Mouse (Mus musculus): ENCODE measurements at regions not wholly inside any gene's neighbourhood (a gene's known extent, or its start where the extent isn't known, plus 50 kb on each side); places are given as distances from the start of the nearest gene placed in this dataset.
A peak's percentile ranks its signal among the peaks of the same experiment; 100 is the strongest.

DNA sequence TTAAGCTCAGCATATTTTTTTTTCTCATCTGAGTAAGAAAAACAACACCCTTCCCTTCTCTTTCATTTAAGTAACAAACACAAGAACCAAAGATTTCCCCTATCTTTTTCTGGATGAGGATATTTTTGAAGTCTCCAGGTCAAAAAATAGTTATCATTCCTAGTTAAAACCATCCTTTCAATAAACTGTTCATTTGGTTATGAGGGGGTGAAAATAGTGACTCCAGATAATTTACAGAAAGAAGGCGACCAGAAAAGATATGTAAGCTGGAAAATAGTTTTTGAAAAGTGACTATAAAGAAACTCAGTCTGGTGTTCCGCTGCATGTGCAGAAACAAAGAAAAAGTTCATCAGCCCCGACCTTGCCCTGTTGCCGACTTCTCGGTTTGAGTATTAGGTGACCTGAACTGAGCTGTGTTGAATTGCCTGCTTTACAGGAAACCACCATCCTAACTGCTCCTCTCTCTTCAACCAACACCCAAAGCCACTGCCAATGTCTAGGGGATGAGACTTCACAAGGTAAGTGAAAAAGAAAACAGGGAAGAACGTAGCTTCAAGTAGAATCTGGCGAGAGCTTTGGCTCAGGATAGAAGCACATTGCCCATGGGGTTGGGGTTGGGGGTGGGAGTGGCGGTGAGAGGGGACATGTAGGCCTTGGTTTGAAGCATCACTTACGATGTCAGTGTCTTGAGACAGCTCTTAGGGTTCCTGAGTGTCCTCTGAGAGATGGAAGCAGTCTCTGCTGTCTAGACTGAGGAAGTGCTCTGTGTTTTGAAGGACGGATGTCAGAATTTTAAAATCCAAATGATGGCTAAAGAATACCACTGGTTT, 104.6 kb downstream of the Ube2e3 start:
- no peak for DNase-seq (ENCODE audit: low spot score in 2 of 2)

DNA sequence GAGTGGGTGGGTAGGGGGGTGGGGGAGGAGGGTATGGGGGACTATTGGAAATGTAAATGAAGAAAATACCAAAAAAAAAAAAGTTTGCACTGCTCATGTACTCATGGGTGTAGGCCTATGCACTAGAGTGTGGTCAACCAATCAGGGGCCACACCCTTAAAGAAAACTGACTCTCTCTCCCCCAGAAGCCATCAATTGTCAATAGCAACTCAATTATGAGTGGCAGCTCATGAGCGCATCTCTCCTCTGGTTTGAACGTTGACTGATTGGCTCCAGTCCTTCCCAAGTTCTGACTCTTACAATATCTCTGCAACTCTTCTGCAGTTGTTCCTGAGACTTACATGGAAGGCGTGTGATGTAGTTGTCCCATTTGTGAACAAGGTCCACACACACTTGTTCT, 105.9 kb downstream of the Ube2e3 start:
- DNase-seq (ENCODE audit: low spot score in 2 of 2): no peak

DNA sequence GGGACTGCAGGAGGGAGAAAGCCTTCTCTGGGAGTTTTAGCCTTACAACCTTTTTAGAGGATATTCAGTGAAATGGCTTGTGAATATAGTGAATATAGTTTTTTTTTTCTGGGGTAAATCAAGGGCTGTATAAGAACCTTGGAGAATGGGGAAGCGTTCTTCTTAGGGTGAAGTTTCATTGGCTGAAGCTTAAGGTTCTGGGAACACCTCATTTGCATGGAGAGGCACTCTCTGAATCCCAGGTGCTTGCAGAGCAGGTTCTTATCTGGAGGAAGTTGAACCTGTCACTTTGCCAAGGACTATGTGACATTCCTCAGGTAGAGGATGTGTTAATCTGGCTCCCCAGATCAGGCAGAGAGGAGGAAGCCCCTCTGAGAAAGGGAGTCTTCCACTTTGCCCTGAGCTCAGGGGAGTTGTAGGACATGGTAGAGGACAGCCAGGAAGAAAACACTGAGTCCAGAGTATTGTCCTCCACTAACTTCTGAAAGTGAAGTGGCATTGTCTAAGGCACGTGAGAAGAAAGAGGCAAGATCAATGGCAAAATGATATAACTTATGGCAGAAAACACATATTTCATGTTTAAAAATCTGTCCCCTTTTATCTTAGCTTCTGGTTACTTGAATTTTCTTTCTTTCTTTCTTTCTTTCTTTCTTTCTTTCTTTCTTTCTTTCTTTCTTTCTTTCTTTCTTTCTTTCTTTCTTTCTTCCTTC, 106.9 kb downstream of the Ube2e3 start:
- DNase-seq (ENCODE audit: low spot score in 2 of 2): no peak

DNA sequence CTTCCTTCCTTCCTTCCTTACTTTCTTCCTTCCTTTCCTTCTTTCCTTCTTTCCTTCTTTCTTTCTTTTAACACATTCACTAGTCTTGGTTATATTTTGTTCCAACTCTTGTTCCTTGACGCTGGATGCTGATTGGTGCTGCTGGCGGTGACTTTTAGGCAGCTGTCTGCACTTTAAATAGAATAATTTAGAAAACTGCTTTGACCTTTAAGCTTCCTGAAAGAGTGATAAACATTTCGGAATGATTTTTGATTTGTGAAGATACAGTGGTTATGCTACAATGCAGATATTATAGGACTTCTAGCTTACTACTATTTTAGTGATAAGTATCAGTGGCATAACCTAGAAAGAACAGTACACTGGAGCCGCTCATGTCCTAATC, 107.5 kb downstream of the Ube2e3 start:
- DNase-seq (ENCODE audit: low spot score in 2 of 2): no peak

DNA sequence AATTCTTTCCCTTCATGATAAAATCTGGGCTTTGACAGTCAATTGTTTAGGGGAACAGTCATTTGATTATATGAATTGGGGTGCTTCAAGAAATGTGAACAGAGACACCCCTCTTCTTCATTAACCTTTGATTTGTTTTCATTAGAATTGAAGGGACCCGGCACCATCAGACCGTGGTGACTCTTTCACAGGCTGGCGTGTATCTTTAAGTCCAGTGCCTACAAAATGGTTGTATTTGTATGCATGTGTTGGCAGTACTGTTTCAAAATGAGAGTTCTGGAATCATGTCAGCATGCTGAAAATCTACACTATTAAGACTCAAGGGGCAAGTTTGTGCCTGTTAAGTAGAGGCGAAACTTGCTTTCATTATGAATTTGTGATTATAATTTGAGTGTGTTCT, 108.2 kb downstream of the Ube2e3 start:
- no peak for DNase-seq (ENCODE audit: low spot score in 2 of 2)

DNA sequence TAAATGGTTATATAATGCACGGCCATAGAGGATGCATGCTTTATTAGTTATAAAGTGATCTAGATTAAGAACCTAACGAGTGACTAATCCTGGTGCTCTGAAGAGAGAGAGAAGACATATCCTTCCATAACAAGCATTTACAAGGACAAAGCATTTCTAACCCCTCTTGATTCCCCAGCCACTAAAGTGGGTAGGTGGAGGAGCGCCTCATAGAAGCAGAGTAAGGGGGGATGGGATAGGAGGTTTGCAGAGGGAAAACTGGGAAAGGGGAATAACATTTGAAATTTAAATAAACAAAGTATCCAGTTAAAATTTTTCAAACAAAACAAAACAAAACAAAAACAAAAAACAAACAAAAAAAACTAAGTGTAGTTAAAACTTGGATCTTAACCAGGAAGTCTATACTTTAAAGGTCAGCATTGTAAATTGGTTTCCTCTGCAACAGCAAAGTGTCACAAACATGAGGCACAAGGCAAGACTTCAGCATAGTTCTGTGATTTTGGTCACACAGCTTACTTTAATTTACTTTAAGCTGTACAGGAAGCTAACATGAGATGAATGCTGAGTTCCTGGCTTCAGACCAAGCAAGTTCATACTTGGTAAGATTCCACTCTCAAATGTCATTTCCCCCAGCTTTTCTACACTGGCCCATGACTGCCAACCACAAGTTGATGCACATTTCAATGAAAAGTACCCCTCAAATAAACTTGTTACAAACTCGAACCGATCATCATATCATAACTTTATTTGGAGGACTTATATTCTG, 109.9 kb downstream of the Ube2e3 start:
- DNase-seq (ENCODE audit: low spot score in 2 of 2): no peak

DNA sequence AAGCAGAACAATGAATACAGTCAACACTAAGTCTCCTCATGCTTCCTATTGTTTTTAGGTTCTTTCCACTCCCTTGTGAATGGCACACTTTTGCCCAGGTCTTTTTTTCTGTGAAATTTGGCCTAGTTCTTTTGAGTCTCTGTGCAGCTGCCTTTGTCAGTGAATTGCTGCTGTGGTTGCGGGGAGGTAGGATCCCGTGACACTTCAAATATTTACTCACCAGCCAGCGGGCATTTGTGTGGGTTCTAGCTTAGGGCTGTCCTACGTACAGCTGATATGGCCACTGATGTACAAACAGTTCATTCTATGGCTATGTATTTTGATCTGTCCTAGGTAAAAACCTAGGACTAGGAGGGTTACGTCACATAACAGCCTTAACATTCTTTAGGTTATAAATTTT, 112.1 kb downstream of the Ube2e3 start:
- no peak for DNase-seq (ENCODE audit: low spot score in 2 of 2)

DNA sequence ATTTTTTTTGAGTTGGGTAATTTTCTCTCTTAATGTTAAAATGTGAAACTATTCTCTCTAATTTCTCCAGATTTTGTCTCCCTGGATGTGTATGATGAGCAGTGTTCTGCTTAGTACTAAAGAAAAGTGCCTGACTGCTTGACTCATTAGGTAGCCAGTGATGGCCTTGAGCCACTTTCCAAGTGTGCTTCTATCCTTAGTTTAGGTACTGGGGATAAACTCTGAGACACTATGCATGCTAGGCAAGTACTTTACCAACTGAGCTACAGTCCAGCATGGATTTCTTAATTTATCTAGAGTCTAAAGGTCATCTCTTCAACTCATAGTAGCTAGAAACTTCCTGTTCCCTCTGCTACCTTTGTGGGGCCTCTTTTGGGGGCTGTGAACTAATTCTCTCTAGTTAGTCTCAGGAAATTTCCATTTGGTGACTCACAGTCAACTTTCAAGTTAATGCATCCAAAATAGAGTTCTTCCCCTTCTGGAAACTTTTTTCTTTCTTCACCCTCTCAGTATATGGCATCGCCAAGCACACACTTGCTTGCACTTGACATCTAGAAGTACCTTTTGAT, 112.8 kb downstream of the Ube2e3 start:
- DNase-seq (ENCODE audit: low spot score in 2 of 2): no peak

DNA sequence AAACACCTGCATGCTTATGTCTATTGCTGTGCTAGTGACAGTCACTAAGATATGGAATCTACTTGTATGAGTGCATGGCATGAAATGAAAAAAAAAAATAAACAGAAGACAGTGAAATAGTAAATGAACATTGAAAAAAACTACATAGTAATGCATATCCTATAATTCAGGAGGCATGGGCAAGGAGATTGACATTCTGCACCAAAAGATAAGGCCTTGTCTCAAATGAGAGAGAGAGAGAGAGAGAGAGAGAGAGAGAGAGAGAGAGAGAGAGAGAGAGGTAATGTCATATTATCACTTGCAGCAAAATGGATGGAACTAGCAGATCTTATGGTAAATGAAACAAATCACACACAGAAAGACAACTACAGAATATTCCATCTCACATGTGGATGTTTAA, 115.4 kb downstream of the Ube2e3 start:
- no peak for DNase-seq (ENCODE audit: low spot score in 2 of 2)

DNA sequence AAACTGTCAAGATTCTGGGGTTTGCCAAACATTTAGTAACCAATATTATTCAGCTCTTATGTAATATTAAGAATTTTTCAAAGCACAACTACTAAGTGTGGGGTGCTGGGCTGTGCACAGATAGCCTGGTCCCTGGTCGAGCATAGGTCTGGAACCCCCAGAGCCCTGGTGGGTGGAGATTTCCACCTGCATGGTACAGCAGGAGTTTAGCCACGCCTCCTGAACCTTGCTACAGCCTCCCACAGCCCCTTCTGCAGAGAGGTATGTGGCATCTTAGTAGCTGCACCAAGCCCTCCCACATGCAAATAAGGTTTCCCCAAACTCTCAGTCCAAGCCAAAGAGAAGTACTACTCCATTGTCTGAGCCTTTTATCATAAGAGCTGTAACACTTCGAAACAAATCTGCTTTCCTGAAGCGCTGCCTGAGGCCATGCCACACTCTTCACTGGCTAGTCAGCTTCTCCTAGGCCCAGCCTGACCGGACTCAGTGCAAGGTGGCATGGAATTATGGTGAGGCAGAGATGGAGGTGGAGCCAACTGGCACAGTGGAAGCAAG, 116.1 kb downstream of the Ube2e3 start:
- DNase-seq (ENCODE audit: low spot score in 2 of 2): no peak

DNA sequence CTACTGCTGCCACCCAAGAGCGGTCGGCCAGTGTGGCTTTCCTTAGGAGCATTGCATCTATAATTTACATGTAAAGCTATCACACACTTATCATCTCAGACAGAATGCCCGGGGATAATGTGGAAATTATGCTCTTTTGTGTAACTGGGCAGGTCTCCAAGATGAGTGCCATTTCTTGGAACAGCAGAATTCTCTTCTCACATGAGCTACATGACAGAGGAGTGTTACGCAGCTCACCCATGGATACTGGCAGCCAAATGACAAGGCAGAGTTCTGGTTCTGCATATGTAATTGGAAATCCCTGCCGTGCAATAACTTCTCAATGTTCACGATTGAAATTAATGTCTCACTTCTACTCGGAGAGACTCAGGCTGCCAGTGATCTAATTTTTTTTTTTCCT, 119.1 kb downstream of the Ube2e3 start:
- DNase-seq (ENCODE audit: low spot score in 2 of 2): no peak

DNA sequence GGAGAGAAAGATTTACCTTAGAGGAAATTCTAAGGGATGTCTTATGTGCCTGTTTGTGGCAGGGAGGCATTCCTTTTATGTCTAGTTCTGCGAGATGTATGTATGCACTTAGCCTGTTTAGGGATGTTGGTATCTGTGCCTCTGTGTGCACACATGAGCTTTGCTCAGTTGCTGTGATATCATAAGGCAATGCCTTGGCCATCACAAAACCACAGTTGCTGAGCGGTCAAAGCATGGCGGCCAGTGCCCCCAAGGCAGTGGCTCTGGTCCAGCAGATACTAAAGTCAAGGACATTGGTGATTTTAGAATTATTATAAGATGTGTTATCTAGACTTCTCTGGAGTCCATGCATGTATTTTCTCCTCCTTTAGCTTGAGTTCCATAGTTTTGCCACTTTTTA, 119.5 kb downstream of the Ube2e3 start:
- no peak for DNase-seq (ENCODE audit: low spot score in 2 of 2)

DNA sequence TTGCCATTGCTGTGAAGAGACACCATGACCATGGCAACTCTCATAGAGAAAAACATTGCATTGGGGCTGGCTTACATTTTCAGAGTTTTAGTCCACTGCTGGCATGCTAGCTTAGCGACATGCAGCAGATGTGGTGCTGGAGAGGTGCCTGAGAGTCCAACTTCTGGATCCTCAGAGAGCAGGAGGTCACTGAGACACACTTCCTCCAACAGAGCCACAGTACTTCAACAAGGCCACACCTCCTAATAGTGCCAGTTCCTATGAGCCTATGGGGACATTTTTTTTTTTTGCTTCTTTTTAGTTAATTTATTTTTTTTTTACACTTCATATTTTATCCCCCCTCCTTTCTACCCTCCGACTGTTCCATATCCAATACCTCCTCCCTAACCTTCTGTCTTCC, 120.3 kb downstream of the Ube2e3 start:
- DNase-seq (ENCODE audit: low spot score in 2 of 2): no peak

DNA sequence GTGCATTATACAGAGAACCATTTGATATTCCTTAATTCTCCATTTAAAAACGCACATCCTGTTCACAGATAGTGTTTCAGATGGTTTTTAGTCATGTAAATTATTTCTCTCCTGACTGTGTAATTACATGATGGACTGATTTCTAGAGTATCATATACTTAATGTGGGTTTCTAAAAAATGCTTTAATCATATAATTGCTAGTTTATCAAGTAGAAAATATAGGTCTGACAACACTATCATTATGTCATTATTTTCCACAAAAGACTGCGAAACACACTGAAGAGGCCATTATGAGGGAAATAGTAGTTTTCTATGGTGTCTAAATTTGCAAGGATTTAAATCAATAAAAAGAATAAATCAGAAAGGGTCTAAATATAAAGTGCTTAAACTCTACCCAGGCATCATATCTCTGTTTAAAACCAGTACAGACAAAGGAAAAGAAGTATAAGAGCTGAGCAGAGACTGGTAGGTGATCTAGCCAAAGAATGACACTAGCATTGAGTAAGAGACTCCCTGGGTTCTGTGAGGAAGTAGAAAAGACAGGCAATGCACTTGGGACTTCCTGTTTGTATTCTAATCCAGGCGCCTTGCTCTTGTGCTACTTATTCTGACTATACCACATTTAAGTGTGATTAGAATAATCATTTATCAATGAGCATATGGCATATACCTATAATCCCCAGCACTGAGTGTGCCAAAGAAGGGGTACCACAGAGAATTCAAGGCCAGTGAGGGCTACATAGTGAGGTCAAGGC, 127.1 kb downstream of the Ube2e3 start:
- no peak for DNase-seq (ENCODE audit: low spot score in 2 of 2)

DNA sequence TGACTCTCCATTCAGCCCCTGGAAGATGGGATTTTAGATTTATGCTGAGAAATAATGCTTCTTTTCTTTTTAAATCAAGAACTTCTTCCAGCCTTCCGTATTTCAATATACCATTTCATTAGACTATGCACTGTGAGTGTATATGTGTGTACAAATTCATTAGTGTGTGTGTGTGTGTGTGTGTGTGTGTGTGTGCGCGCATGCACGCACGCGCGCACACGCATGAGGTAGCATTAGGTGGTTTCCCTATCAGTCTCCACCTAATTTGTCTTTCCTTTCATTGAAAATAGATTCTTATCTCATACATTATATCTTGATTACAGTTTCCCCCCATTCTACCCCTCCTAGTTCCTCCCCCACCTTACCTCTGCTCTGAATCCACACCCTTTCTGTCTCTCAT, 130.7 kb downstream of the Ube2e3 start:
- DNase-seq (ENCODE audit: low spot score in 2 of 2): no peak

DNA sequence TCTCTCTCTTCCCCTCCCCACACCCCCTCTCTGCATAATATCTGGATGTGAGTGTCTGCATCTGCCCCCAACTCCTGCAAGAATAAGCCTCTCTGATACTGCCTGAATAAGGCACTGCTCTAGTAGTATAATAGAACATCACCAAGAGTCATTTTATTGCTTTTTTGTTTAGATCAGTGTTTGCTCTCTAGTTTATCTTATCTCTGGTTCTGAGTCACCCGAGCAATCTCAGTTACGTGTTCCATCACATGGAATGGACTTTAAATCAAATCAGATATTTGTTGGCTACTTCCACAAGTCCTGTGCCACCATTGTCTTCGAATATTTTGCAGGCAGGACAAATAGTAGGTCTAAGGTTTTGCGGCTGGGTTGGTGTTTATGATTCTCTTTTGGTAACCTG, 131.5 kb downstream of the Ube2e3 start:
- no peak for DNase-seq (ENCODE audit: low spot score in 2 of 2)

DNA sequence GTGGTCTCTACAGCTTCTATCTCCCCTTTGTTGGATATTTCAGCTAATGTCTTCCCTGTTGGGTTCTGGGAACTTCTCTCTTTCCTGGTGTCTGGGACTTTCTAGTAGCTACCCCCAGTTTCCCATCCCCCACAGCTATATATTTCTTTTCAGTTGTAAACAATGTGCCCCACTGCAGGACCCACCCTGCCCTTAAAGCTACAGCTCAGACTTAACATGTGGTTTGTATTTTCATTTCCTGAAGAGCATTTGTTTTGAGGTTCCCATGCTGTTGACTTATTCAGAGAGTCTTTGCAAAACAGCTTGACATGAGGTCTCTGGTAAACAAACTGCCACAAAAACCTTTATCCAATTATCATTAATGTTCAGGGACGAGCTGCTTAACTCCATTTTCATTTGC, 136.9 kb downstream of the Ube2e3 start:
- DNase-seq (ENCODE audit: low spot score in 2 of 2): no peak

DNA sequence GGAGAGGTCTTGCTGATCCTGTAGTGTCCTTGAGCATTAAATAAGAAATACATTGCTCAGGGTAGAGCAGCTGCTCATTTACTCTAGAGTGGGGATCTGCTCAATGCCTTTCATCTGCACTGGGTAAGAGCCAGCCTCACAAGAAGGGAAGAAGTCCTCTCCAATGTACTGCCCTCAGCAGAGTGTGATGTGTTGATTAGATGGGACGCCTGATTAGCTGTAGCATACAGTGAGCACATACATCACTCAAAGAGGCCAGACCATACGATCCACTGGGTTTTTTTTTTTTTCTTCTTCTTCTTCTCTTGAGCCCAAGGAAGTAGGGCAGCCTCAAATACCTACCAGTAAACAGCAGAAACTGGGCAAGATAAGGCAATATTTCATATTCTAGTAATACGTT, 140.7 kb downstream of the Ube2e3 start:
- no peak for DNase-seq (ENCODE audit: low spot score in 2 of 2)

DNA sequence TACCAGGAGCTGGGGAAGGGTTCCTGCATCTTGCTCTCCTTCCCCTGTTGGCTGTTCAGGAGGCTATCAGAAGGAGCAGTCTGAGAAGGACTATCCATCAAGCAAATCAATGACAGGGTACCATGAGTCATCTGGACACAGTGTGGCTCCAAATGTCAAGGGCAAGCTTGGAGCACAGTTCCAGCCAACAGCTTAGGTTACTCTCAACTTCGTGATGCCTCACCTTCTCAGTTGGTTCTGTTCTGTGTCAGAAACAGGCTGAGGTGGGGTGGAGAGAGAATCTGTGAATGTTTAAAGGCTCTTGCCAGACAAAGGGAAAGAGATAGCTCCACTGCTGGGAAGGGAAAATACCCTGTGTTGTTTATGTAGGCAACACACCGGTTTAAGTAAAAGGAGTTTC, 141.9 kb downstream of the Ube2e3 start:
- no peak for DNase-seq (ENCODE audit: low spot score in 2 of 2)

DNA sequence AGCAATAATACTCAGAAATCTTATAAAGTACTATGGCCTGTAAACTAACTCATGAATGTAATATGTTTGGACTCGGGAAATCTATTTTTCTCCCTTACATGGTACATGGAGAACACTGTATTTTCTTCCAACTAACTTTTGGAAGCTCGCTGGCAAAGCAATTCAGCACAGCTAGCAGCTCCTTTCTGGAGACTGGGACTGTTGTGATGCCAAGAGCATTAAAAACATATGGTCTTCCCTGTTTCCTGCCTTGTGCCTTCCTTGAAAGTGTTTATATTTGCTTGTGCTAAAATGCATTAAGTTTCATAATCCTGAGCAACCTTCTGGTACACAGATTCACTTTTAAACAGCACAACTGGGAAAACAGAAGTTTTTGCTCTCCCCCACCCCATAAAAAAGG, 142.3 kb downstream of the Ube2e3 start:
- DNase-seq (ENCODE audit: low spot score in 2 of 2): no peak

DNA sequence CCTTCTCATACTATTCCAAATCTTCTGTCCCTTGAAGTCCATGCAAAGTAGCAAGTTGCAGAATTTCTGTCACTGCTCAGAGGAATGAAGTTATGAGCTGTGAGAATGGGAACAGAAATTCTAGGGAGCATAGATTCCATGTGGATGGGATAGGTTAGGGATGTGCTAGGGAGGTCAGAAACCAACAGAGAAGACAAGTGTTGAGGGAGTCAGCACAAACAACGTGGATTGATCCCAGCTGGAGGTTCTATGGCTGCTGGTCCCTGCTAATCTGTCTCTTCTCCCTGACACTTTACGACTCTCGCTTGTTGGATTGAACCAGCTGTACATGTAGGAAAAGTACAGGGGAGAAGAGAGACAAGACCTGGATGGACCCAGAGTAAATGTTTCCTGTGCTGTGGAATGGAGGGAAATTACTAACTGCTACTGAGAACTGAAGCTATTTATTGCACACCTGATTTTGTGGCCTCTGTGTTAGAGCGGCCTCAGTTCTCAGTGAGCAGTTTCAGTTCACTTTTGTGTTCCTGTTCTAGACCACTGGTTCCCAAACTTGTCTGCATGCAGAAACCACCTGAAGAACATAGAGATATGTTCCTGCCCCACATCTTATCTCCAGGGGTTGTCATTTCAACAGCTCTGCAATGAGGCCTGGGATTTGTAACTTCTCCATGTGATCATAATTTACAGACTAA, 151.0 kb downstream of the Ube2e3 start:
- DNase-seq (ENCODE audit: low spot score in 2 of 2): peak in 1 of 2 experiments; percentile 18
